Mouse (Mus musculus): ENCODE results near the gene Tsga10. TPM values are rescaled to one million over a fixed set of nuclear protein-coding genes. Genes with fewer than 3 reads are reported as not detected.

Gene Tsga10
- polyA plus RNA-seq, 1 experiment = 0.46 TPM

GRCm38 (mm10) chr1:37709736-37710135 lies 156.5 kb downstream of the Tsga10 start:
- H3ac ChIP-seq (ENCODE audit: control insufficient read depth, insufficient read length, low read depth) = no peak overlapping the region
- no peak overlapping the region for H3K4me3 ChIP-seq (ENCODE audit: insufficient read depth, poor library complexity, severe bottlenecking)
- H3K27me3 ChIP-seq (ENCODE audit: control insufficient read depth, insufficient read depth, insufficient read length) = no peaks in the 10 kb centered on the region
- H3K79me3 ChIP-seq (ENCODE audit: low read depth) = no peaks in the 10 kb centered on the region
- no peaks in the 10 kb centered on the region for H3K79me2 ChIP-seq (ENCODE audit: control insufficient read depth, insufficient read depth)
- no peaks in the 10 kb centered on the region for H3K36me3 ChIP-seq (ENCODE audit: control insufficient read depth, insufficient read depth)
- TF ChIP-seq CTCF (IDR thresholded peaks at IDR 0.05; ENCODE audit: control insufficient read depth, insufficient read depth, insufficient read length) (no peak), CEBPB (IDR thresholded peaks at IDR 0.05; ENCODE audit: low read depth) (no peak), USF1 (IDR thresholded peaks at IDR 0.05; ENCODE audit: low read depth) (no peak), MAX (IDR thresholded peaks at IDR 0.05) (no peak), FOSL1 (IDR thresholded peaks at IDR 0.05; ENCODE audit: insufficient read depth, low read length, poor library complexity, severe bottlenecking) (no peak), MYOG (IDR thresholded peaks at IDR 0.05; ENCODE audit: control insufficient read depth, extremely low read depth, insufficient read length) (no peak), MYOD1 (IDR thresholded peaks at IDR 0.05; ENCODE audit: control insufficient read depth, insufficient read length, low read depth) (no peak)

GRCm38 (mm10) chr1:37708270-37708955 lies 157.8 kb downstream of the Tsga10 start:
- no peaks in the 10 kb centered on the region for H3K27me3 ChIP-seq (ENCODE audit: control insufficient read depth, insufficient read depth, insufficient read length)
- TF ChIP-seq MYOG (IDR thresholded peaks at IDR 0.05; ENCODE audit: control insufficient read depth, extremely low read depth, insufficient read length) (no peak), FOSL1 (IDR thresholded peaks at IDR 0.05; ENCODE audit: insufficient read depth, low read length, poor library complexity, severe bottlenecking) (no peak), USF1 (IDR thresholded peaks at IDR 0.05; ENCODE audit: low read depth) (no peak), MYOD1 (IDR thresholded peaks at IDR 0.05; ENCODE audit: control insufficient read depth, insufficient read length, low read depth) (no peak)
- no peaks in the 10 kb centered on the region for H3K79me2 ChIP-seq (ENCODE audit: control insufficient read depth, insufficient read depth)
- H3K36me3 ChIP-seq (ENCODE audit: control insufficient read depth, insufficient read depth) = no peaks in the 10 kb centered on the region
- no peak overlapping the region for H3ac ChIP-seq (ENCODE audit: control insufficient read depth, insufficient read length, low read depth)
- no peak overlapping the region for H3K4me3 ChIP-seq (ENCODE audit: insufficient read depth, poor library complexity, severe bottlenecking)
- no peaks in the 10 kb centered on the region for H3K79me3 ChIP-seq (ENCODE audit: low read depth)

Other genes starting within 250 kb of the Tsga10 start
- gene 2010300C02Rik, start 146.3 kb downstream of the Tsga10 start, polyA plus RNA-seq (2012; fragmentation: generic; extraction: Trizol) = not detected
- 5.8 TPM for gene Lipt1, start 5.3 kb upstream of the Tsga10 start, polyA plus RNA-seq (2012; fragmentation: generic; extraction: Trizol)
- gene Mitd1, start 24.0 kb upstream of the Tsga10 start, polyA plus RNA-seq (2012; fragmentation: generic; extraction: Trizol) = 6.6 TPM
- gene Mrpl30, start 24.0 kb upstream of the Tsga10 start, polyA plus RNA-seq (2012; fragmentation: generic; extraction: Trizol) = 152 TPM
- not detected for gene Lyg2, start 50.1 kb upstream of the Tsga10 start, polyA plus RNA-seq (2012; fragmentation: generic; extraction: Trizol)
- gene Lyg1, start 91.3 kb upstream of the Tsga10 start, polyA plus RNA-seq (2012; fragmentation: generic; extraction: Trizol) = not detected
- 41.1 TPM for gene Txndc9, start 131.5 kb upstream of the Tsga10 start, polyA plus RNA-seq (2012; fragmentation: generic; extraction: Trizol)
- 12.1 TPM for gene Eif5b, start 131.6 kb upstream of the Tsga10 start, polyA plus RNA-seq (2012; fragmentation: generic; extraction: Trizol)